Mouse (Mus musculus) stomach, postnatal 0 days (tissue): ENCODE measurements around the gene Ank2.

Source experiments
- CTCF ChIP-seq: IDR thresholded peaks from 2 replicates; pipeline ENCODE4 v1.5.1; 2016; ENCODE audit warnings: antibody characterized with exemption, low read depth, mild to moderate bottlenecking, moderate library complexity
- EP300 ChIP-seq: optimal IDR thresholded peaks from 2 replicates; pipeline ENCODE3; 2016; ENCODE audit warnings: antibody characterized with exemption

DNA sequence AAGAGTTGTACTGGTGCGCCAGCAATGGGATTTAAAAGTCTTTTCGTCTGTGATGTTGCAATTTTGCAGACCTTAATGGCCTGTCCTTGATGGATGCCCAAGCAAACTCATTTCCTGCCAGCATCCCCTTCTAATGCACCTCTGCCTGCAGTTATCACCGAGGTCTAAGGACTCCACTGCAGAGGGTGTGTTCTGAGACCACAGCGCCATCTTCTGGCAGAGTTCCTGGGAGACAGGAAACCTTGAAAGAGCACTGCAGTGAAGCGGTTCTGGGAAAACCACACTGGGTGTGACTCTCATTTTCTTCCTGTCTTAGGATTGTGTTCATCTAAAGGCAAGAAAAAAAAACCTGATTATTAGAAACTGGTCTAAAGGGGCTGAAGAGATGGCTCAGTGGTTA is 53.0 kb downstream of the Ank2 start:
- TF ChIP-seq CTCF: peak; percentile 72
- no peak for TF ChIP-seq EP300
